Mouse (Mus musculus) cortical plate, adult 2 months (tissue): ENCODE measurements at regions not wholly inside any gene's neighbourhood (a gene's known extent, or its start where the extent isn't known, plus 50 kb on each side); places are given as distances from the start of the nearest gene placed in this dataset.

Source experiments
- CTCF ChIP-seq: fragments of 200-500 bp; IDR thresholded peaks from 2 replicates; pipeline ENCODE4 v1.5.1; 2011; ENCODE audit warnings: mild to moderate bottlenecking, control low read depth, low read length; ENCODE audit not compliant: insufficient read depth; ENCODE audit errors: extremely low read depth
- POLR2A ChIP-seq: fragments of 200-500 bp; IDR thresholded peaks from 2 replicates; pipeline ENCODE4 v1.6.1; 2011; ENCODE audit warnings: mild to moderate bottlenecking, low read length, control low read depth; ENCODE audit not compliant: insufficient read depth; ENCODE audit errors: extremely low read depth

DNA sequence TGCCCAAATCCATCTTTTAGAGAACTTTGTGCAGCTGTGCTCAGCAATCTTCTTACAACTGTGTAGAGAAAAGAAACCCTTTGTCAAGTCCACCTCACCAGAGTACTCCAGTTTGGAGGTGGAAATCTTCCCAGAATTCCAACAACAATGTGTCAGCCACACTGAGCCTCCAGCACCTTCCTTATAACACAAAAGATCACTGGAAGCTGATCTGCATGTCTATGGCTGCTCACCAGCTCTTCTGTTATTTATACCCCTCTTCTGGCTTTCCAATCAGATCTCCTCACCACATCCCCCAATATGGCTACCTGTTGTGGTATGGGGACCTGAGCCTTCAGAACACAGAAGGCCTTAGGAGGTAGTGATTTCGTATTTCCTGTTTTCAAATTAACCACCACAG, 50.2 kb upstream of the Galnt18 start:
- no peak for TF ChIP-seq CTCF
- TF ChIP-seq POLR2A: no peak
